Mouse (Mus musculus): ENCODE measurements around the gene Gm3618. TPM values are rescaled to one million over a fixed set of nuclear protein-coding genes. Genes with fewer than 3 reads are reported as not detected.
"Not testable (repeated sequence)": the region's sequence is repeated elsewhere in the genome, so short reads cannot be mapped to it uniquely, and the experiment has no call there.

The Gm3618 gene
- polyA plus RNA-seq (2015; fragmentation: Nextera tagmentation; extraction: Ambion mirVana), result not detected in 2 replicates

- not testable (repeated sequence) for H3K4me3 ChIP-seq (replicated peaks); H3K36me3 ChIP-seq (replicated peaks); H3K27ac ChIP-seq (replicated peaks); H3K4me1 ChIP-seq (replicated peaks); ATAC-seq (ENCODE audit: insufficient read depth); H3K9me3 ChIP-seq (replicated peaks); H3K27me3 ChIP-seq; H3K9ac ChIP-seq; H3K4me2 ChIP-seq
- no CpG with 5 or more reads among the region's 10 CpGs for WGBS (ENCODE audit: insufficient replicate concordance)
These were observed at the start of gene Gm3618 for GRCm38 (mm10) chr14:6343578-6343977. Gene Gm3618, minus strand, starts transcription at chr14:6343678.

- H3K9me3 ChIP-seq (replicated peaks); H3K4me1 ChIP-seq (replicated peaks); H3K4me2 ChIP-seq; H3K4me3 ChIP-seq (replicated peaks); H3K27ac ChIP-seq (replicated peaks); H3K36me3 ChIP-seq (replicated peaks); ATAC-seq (ENCODE audit: insufficient read depth); H3K27me3 ChIP-seq; H3K9ac ChIP-seq: not testable (repeated sequence)
- WGBS (ENCODE audit: insufficient replicate concordance), result 64% methylated on average over 2 of the region's 4 CpGs
These were observed 46.7 kb upstream of the Gm3618 start, which contains the start of gene Gm16440 for GRCm38 (mm10) chr14:6390219-6390618. Gene Gm16440, minus strand, starts transcription at chr14:6390319.

GRCm38 (mm10) chr14:6304743-6305142, 38.7 kb downstream of the Gm3618 start, which contains the start of gene Gm21103:
Gene Gm21103, minus strand, starts transcription at chr14:6304843.
- not testable (repeated sequence) for H3K9ac ChIP-seq; H3K36me3 ChIP-seq (replicated peaks); ATAC-seq (ENCODE audit: insufficient read depth); H3K9me3 ChIP-seq (replicated peaks); H3K4me3 ChIP-seq (replicated peaks); H3K4me1 ChIP-seq (replicated peaks); H3K27me3 ChIP-seq; H3K27ac ChIP-seq (replicated peaks); H3K4me2 ChIP-seq
- 61% methylated on average over 2 of the region's 2 CpGs for WGBS (ENCODE audit: insufficient replicate concordance)

- ATAC-seq (ENCODE audit: insufficient read depth); H3K4me1 ChIP-seq (replicated peaks); H3K9ac ChIP-seq; H3K36me3 ChIP-seq (replicated peaks); H3K4me3 ChIP-seq (replicated peaks); H3K9me3 ChIP-seq (replicated peaks); H3K27me3 ChIP-seq; H3K27ac ChIP-seq (replicated peaks): not testable (repeated sequence)
- under 1% methylated on average over 52 of the region's 57 CpGs for WGBS (ENCODE audit: insufficient replicate concordance)
- peak within 1 kb of the TSS; percentile 25; the same call in 1 of the 2 replicates for H3K4me2 ChIP-seq
These were observed 56.4 kb downstream of the Gm3618 start, which contains the start of gene Gm3411 for GRCm38 (mm10) chr14:6286931-6287715. Gene Gm3411, minus strand, starts transcription at chr14:6287250.

Other genes starting within 250 kb of the Gm3618 start
- gene Gm8206, start 249.7 kb downstream of the Gm3618 start, polyA plus RNA-seq (2015; fragmentation: Nextera tagmentation; extraction: Ambion mirVana), result not detected in 2 replicates
- gene Gm3468, start 235.0 kb downstream of the Gm3618 start, polyA plus RNA-seq (2015; fragmentation: Nextera tagmentation; extraction: Ambion mirVana), result not detected in 2 replicates
- not detected in 2 replicates for gene Gm3476, start 217.9 kb downstream of the Gm3618 start, polyA plus RNA-seq (2015; fragmentation: Nextera tagmentation; extraction: Ambion mirVana)
- not detected in 2 replicates for gene Gm21560, start 124.4 kb downstream of the Gm3618 start, polyA plus RNA-seq (2015; fragmentation: Nextera tagmentation; extraction: Ambion mirVana)
- not detected in 2 replicates for gene Gm3411, start 56.4 kb downstream of the Gm3618 start, polyA plus RNA-seq (2015; fragmentation: Nextera tagmentation; extraction: Ambion mirVana)
- gene Gm21103, start 38.8 kb downstream of the Gm3618 start, polyA plus RNA-seq (2015; fragmentation: Nextera tagmentation; extraction: Ambion mirVana), result not detected in 2 replicates
- gene Gm16440, start 46.6 kb upstream of the Gm3618 start, polyA plus RNA-seq (2015; fragmentation: Nextera tagmentation; extraction: Ambion mirVana), result not detected in 2 replicates
- 0.06 TPM in 1 of 2 replicates, not detected in the other for gene Gm3591, start 68.8 kb upstream of the Gm3618 start, polyA plus RNA-seq (2015; fragmentation: Nextera tagmentation; extraction: Ambion mirVana)
- gene Gm3594, start 100.9 kb upstream of the Gm3618 start, polyA plus RNA-seq (2015; fragmentation: Nextera tagmentation; extraction: Ambion mirVana), result not detected in 2 replicates
- gene Gm8356, start 193.6 kb upstream of the Gm3618 start, polyA plus RNA-seq (2015; fragmentation: Nextera tagmentation; extraction: Ambion mirVana), result not detected in 2 replicates
- gene Gm3629, start 246.9 kb upstream of the Gm3618 start, polyA plus RNA-seq (2015; fragmentation: Nextera tagmentation; extraction: Ambion mirVana), result not detected in 2 replicates

Measured in liver, embryonic 15.5 days (tissue).